Mouse (Mus musculus): ENCODE data around the gene Zzef1. TPM values are rescaled to one million over a fixed set of nuclear protein-coding genes. Genes with fewer than 3 reads are reported as not detected.
"Not testable (repeated sequence)": the region's sequence is repeated elsewhere in the genome, so short reads cannot be mapped to it uniquely, and the experiment has no call there.

The Zzef1 gene
- polyA plus RNA-seq, 1 experiment: 21.8 TPM

DNA sequence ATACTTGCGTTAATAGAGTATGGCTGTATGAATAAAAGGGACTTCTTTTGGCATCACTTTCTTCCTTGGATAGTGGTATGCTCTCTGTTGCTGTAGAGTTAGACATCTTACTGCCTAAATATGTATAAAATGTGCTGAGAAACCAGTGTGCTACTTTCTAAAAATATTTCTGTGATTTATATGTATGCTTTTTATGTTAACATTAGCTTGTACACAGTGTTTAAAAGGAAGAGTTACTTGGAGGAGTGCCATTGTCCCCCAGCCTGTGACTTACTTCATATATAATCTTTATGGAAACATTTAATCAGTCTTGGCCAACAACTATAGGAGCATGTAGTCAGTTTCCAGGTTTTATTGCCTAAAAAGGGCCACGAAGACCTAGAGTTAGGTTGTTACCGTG is 27.0 kb upstream of the Zzef1 start:
- H3K27me3 ChIP-seq (replicated peaks; ENCODE audit: control insufficient read depth, insufficient read depth, low read length): no peaks in the 10 kb centered on the region
- H3K36me3 ChIP-seq (ENCODE audit: control insufficient read depth, insufficient read depth, low read length): no peaks in the 10 kb centered on the region
- WGBS: 90% methylated on average over 3 of the region's 3 CpGs
- H3K4me1 ChIP-seq (ENCODE audit: control insufficient read depth, insufficient read depth, low read length): no peaks in the 10 kb centered on the region
- no peak overlapping the region for H3K27ac ChIP-seq (ENCODE audit: insufficient read depth, low read depth, low read length)
- no peak overlapping the region for H3K4me3 ChIP-seq (ENCODE audit: insufficient read depth, low read depth, low read length)
- TF ChIP-seq CTCF (conservative IDR thresholded peaks at IDR 0.05; ENCODE audit: insufficient read depth, insufficient read length, low read depth, low read length) (no peak), POLR2A (IDR thresholded peaks at IDR 0.05; ENCODE audit: low read depth, low read length) (no peak)
- no peak for DNase-seq

GRCm38 (mm10) chr11:72770324-72770723 is 25.7 kb upstream of the Zzef1 start:
- Histone ChIP-seq H3K4me1 (ENCODE audit: control insufficient read depth, insufficient read depth, low read length) (no peaks in the 10 kb centered on the region), H3K36me3 (ENCODE audit: control insufficient read depth, insufficient read depth, low read length) (no peaks in the 10 kb centered on the region), H3K4me3 (ENCODE audit: insufficient read depth, low read depth, low read length) (no peak overlapping the region), H3K27ac (ENCODE audit: insufficient read depth, low read depth, low read length) (no peak overlapping the region), H3K27me3 (replicated peaks; ENCODE audit: control insufficient read depth, insufficient read depth, low read length) (no peaks in the 10 kb centered on the region)
- no peak for DNase-seq
- TF ChIP-seq CTCF (conservative IDR thresholded peaks at IDR 0.05; ENCODE audit: insufficient read depth, insufficient read length, low read depth, low read length) (no peak), POLR2A (IDR thresholded peaks at IDR 0.05; ENCODE audit: low read depth, low read length) (no peak)
- 97% methylated on average over 3 of the region's 3 CpGs for WGBS

DNA sequence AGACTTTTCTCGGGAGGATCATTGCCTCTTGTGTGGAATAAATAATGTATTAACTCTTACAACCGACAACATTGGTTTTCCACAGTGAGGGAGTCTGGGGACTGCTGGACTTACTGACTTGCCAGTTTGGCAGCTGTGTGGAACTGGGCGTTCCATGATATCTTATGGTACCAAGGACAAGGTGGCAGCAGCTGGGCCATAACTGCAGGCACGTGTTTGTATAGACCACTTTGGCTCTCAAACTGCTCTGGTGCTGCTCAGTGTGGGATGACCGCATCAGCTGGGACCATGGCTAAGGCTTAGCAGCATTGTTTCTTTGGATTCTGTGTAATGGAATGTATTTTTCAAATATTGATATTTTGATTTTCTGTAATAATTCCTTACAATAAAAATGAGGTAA is 25.2 kb upstream of the Zzef1 start:
- Histone ChIP-seq H3K4me3 (ENCODE audit: insufficient read depth, low read depth, low read length) (no peak overlapping the region), H3K27ac (ENCODE audit: insufficient read depth, low read depth, low read length) (no peak overlapping the region), H3K4me1 (ENCODE audit: control insufficient read depth, insufficient read depth, low read length) (no peaks in the 10 kb centered on the region), H3K27me3 (replicated peaks; ENCODE audit: control insufficient read depth, insufficient read depth, low read length) (no peaks in the 10 kb centered on the region), H3K36me3 (ENCODE audit: control insufficient read depth, insufficient read depth, low read length) (no peaks in the 10 kb centered on the region)
- WGBS: 75% methylated on average over 5 of the region's 5 CpGs
- no peak for TF ChIP-seq POLR2A (IDR thresholded peaks at IDR 0.05; ENCODE audit: low read depth, low read length)
- TF ChIP-seq CTCF (conservative IDR thresholded peaks at IDR 0.05; ENCODE audit: insufficient read depth, insufficient read length, low read depth, low read length): no peak
- no peak for DNase-seq

GRCm38 (mm10) chr11:72771461-72771860 is 24.6 kb upstream of the Zzef1 start:
- no peak for DNase-seq
- no peak overlapping the region for H3K4me3 ChIP-seq (ENCODE audit: insufficient read depth, low read depth, low read length)
- H3K4me1 ChIP-seq (ENCODE audit: control insufficient read depth, insufficient read depth, low read length): no peaks in the 10 kb centered on the region
- H3K27ac ChIP-seq (ENCODE audit: insufficient read depth, low read depth, low read length): no peak overlapping the region
- no peak for TF ChIP-seq CTCF (conservative IDR thresholded peaks at IDR 0.05; ENCODE audit: insufficient read depth, insufficient read length, low read depth, low read length)
- no peak for TF ChIP-seq POLR2A (IDR thresholded peaks at IDR 0.05; ENCODE audit: low read depth, low read length)
- H3K36me3 ChIP-seq (ENCODE audit: control insufficient read depth, insufficient read depth, low read length): no peaks in the 10 kb centered on the region
- 51% methylated on average over 4 of the region's 4 CpGs for WGBS
- H3K27me3 ChIP-seq (replicated peaks; ENCODE audit: control insufficient read depth, insufficient read depth, low read length): no peaks in the 10 kb centered on the region

DNA sequence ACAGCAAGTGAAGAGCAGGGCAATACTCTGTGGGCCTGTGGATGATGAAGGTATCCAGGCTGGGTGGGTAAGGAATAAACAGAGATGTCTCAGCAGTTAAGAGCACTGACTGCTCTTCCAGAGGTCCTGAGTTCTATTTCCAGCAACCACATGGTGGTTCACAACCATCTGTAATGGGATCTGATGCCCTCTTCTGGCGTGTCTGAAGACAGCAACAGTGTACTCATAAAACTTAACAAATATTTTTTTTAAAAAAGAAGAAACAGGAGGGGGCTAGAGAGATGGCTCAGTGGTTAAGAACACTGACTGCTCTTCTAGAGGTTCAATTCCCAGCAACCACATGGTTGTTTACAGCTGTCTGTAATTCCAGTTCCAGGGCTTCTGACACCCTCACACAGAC is 23.4 kb upstream of the Zzef1 start:
- not testable (repeated sequence) for H3K36me3 ChIP-seq (ENCODE audit: control insufficient read depth, insufficient read depth, low read length); H3K4me1 ChIP-seq (ENCODE audit: control insufficient read depth, insufficient read depth, low read length); H3K27me3 ChIP-seq (replicated peaks; ENCODE audit: control insufficient read depth, insufficient read depth, low read length); DNase-seq; H3K4me3 ChIP-seq (ENCODE audit: insufficient read depth, low read depth, low read length); H3K27ac ChIP-seq (ENCODE audit: insufficient read depth, low read depth, low read length)
- 51% methylated on average over 1 of the region's 1 CpGs for WGBS

DNA sequence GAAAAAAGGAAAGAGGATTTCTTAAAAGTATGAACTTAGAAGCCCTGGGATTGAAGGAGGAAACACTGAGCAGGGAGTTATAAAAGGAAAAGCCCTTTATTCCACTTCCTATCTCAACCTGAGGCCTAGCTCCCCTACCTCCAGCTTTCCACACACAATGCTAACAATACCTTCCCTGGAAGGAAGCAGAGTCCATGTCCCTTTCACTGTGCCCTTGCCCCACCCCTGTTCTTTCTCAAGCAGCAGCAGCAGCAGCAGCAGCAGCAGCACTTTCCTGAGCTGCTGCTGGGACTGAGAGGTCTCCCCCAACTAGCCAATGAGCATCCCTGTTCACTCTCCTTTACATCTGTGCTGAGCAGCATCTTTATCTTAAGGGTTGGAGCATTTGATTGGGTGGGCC is 17.1 kb upstream of the Zzef1 start:
- no peak overlapping the region for H3K27ac ChIP-seq (ENCODE audit: insufficient read depth, low read depth, low read length)
- H3K27me3 ChIP-seq (replicated peaks; ENCODE audit: control insufficient read depth, insufficient read depth, low read length): no peaks in the 10 kb centered on the region
- DNase-seq: no peak
- H3K4me3 ChIP-seq (ENCODE audit: insufficient read depth, low read depth, low read length): no peak overlapping the region
- H3K36me3 ChIP-seq (ENCODE audit: control insufficient read depth, insufficient read depth, low read length): no peaks in the 10 kb centered on the region
- no peaks in the 10 kb centered on the region for H3K4me1 ChIP-seq (ENCODE audit: control insufficient read depth, insufficient read depth, low read length)
- TF ChIP-seq POLR2A (IDR thresholded peaks at IDR 0.05; ENCODE audit: low read depth, low read length) (no peak), CTCF (conservative IDR thresholded peaks at IDR 0.05; ENCODE audit: insufficient read depth, insufficient read length, low read depth, low read length) (no peak)

GRCm38 (mm10) chr11:72782103-72782502 is 13.9 kb upstream of the Zzef1 start:
- no peak for DNase-seq
- 77% methylated on average over 2 of the region's 2 CpGs for WGBS
- no peaks in the 10 kb centered on the region for H3K4me1 ChIP-seq (ENCODE audit: control insufficient read depth, insufficient read depth, low read length)
- H3K4me3 ChIP-seq (ENCODE audit: insufficient read depth, low read depth, low read length): no peak overlapping the region
- no peaks in the 10 kb centered on the region for H3K36me3 ChIP-seq (ENCODE audit: control insufficient read depth, insufficient read depth, low read length)
- TF ChIP-seq CTCF (conservative IDR thresholded peaks at IDR 0.05; ENCODE audit: insufficient read depth, insufficient read length, low read depth, low read length): no peak
- no peak for TF ChIP-seq POLR2A (IDR thresholded peaks at IDR 0.05; ENCODE audit: low read depth, low read length)
- H3K27me3 ChIP-seq (replicated peaks; ENCODE audit: control insufficient read depth, insufficient read depth, low read length): no peaks in the 10 kb centered on the region
- no peak overlapping the region for H3K27ac ChIP-seq (ENCODE audit: insufficient read depth, low read depth, low read length)

DNA sequence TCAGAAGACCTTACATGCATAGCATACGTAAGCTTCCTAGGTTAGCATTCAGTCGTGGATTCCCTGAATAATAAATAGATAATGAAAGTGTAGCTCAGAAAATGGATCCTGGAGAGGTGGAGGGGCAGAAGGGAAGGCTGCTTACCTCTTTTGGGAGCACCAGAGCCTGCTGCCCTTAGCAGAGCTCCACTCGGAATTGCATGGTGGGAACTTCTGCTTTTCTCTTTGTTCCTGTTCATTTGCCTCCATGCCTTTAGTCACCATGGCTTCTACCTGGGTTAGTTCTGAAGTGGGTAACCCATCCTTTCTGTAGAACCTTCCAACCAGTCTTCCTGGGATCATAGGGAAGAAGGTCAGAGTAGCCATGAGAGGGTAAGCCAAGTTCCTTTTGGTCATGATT is 13.5 kb upstream of the Zzef1 start:
- no peak overlapping the region for H3K4me3 ChIP-seq (ENCODE audit: insufficient read depth, low read depth, low read length)
- TF ChIP-seq CTCF (conservative IDR thresholded peaks at IDR 0.05; ENCODE audit: insufficient read depth, insufficient read length, low read depth, low read length): no peak
- TF ChIP-seq POLR2A (IDR thresholded peaks at IDR 0.05; ENCODE audit: low read depth, low read length): no peak
- no peak overlapping the region for H3K27ac ChIP-seq (ENCODE audit: insufficient read depth, low read depth, low read length)
- no peaks in the 10 kb centered on the region for H3K4me1 ChIP-seq (ENCODE audit: control insufficient read depth, insufficient read depth, low read length)
- H3K27me3 ChIP-seq (replicated peaks; ENCODE audit: control insufficient read depth, insufficient read depth, low read length): no peaks in the 10 kb centered on the region
- 86% methylated on average over 3 of the region's 3 CpGs for WGBS
- no peaks in the 10 kb centered on the region for H3K36me3 ChIP-seq (ENCODE audit: control insufficient read depth, insufficient read depth, low read length)
- no peak for DNase-seq
